Mouse (Mus musculus) lung, embryonic 16.5 days (tissue): ENCODE data around the gene Slc16a6. TPM values are rescaled to one million over a fixed set of nuclear protein-coding genes. Genes with fewer than 3 reads are reported as not detected.
A peak's percentile ranks its signal among the peaks of the same experiment; 100 is the strongest.

Experiments
- ATAC-seq: fragments of 200-750 bp; cut with Nextera tagmentation; 2 replicates; pipeline ENCODE4 v1.8.0; 2017; ENCODE audit warnings: low read depth, mild to moderate bottlenecking, moderate library complexity
- H3K27ac ChIP-seq: fragments of 300-500 bp; sonication (generic); 2 replicates; pipeline ENCODE4 v1.5.1; 2014; ENCODE audit warnings: mild to moderate bottlenecking, control low read depth, low read length
- H3K27me3 ChIP-seq: fragments of 300-500 bp; sonication (generic); 2 replicates; pipeline ENCODE4 v1.6.1; 2014; ENCODE audit warnings: low read depth, low read length, mixed read lengths; ENCODE audit not compliant: control insufficient read depth, insufficient read depth
- H3K36me3 ChIP-seq: fragments of 300-500 bp; sonication (generic); 2 replicates; pipeline ENCODE4 v1.6.1; 2014; ENCODE audit warnings: low read length; ENCODE audit not compliant: control insufficient read depth, insufficient read depth
- H3K4me1 ChIP-seq: fragments of 300-500 bp; sonication (generic); replicated peaks from 2 replicates; pipeline ENCODE4 v1.6.1; 2014; ENCODE audit warnings: low read length, mixed read lengths; ENCODE audit not compliant: control insufficient read depth, insufficient read depth
- H3K4me2 ChIP-seq: fragments of 300-500 bp; sonication (generic); 2 replicates; pipeline ENCODE4 v1.6.1; 2014; ENCODE audit warnings: low read depth, low read length, control low read depth
- H3K4me3 ChIP-seq: fragments of 300-500 bp; sonication (generic); 2 replicates; pipeline ENCODE4 v1.5.1; 2014; ENCODE audit warnings: mild to moderate bottlenecking, low read length, control low read depth
- H3K9ac ChIP-seq: fragments of 300-500 bp; sonication (generic); 2 replicates; pipeline ENCODE4 v1.6.1; 2014; ENCODE audit warnings: low read length, control low read depth
- H3K9me3 ChIP-seq: fragments of 300-500 bp; sonication (generic); 2 replicates; pipeline ENCODE4 v1.6.1; 2016; ENCODE audit warnings: low read length; ENCODE audit not compliant: control insufficient read depth
- WGBS: fragments of 180-500 bp; shearing (Covaris S2); extraction: QIAGEN DNeasy Blood & Tissue Kit; methylation state at CpG from one replicate; pipeline ENCODE4 v1.1.7; 2014; 5-methylcytosine and 5-hydroxymethylcytosine counted together
- microRNA-seq: library from miRNA; unstranded; fragments of <30 nt; microRNA quantifications from one replicate; pipeline ENCODE4, GENCODE M21; 2016
- polyA plus RNA-seq: library from polyadenylated mRNA; unstranded; fragments of >200 nt; fragmentation: Nextera tagmentation; extraction: Ambion mirVana; gene quantifications from 2 replicates; pipeline ENCODE4 v1.2.1, GENCODE M21; 2015

Slc16a6 gene
- polyA plus RNA-seq, 1 experiment from 2014 or later, result 4.0 TPM

- Histone ChIP-seq H3K4me2 (peak overlapping the region; percentile 34; the same call in 1 of the 2 replicates), H3K9ac (no peak overlapping the region), H3K4me3 (no peak overlapping the region), H3K27me3 (no peaks in the 10 kb centered on the region), H3K27ac (no peak overlapping the region), H3K9me3 (no peaks in the 10 kb centered on the region), H3K4me1 (peaks cover 7% of the 10 kb centered on the region), H3K36me3 (no peaks in the 10 kb centered on the region)
- peak; percentile 59 for ATAC-seq
- WGBS, result 24% methylated on average over 8 of the region's 8 CpGs
Measured at GRCm38 (mm10) chr11:109416709-109417420, 56.5 kb downstream of the Slc16a6 start.

GRCm38 (mm10) chr11:109414802-109415201 lies 58.6 kb downstream of the Slc16a6 start:
- no peak overlapping the region for H3K27ac ChIP-seq
- H3K27me3 ChIP-seq, result no peaks in the 10 kb centered on the region
- no peak overlapping the region for H3K4me2 ChIP-seq
- no peak overlapping the region for H3K4me3 ChIP-seq
- ATAC-seq, result no peak
- no peaks in the 10 kb centered on the region for H3K36me3 ChIP-seq
- H3K9me3 ChIP-seq, result no peaks in the 10 kb centered on the region
- H3K9ac ChIP-seq, result no peak overlapping the region
- 88% methylated on average over 5 of the region's 5 CpGs for WGBS
- H3K4me1 ChIP-seq, result peaks cover 7% of the 10 kb centered on the region

GRCm38 (mm10) chr11:109413617-109414016 lies 59.8 kb downstream of the Slc16a6 start, which contains the start of gene 9930022D16Rik:
Gene 9930022D16Rik (plus strand): TSS chr11:109413917.
- H3K4me1 ChIP-seq, result peaks cover 7% of the 10 kb centered on the region
- ATAC-seq, result no peak
- 78% methylated on average over 6 of the region's 6 CpGs for WGBS
- no peaks in the 10 kb centered on the region for H3K9me3 ChIP-seq
- no peak within 1 kb of the TSS for H3K9ac ChIP-seq
- H3K4me2 ChIP-seq, result no peak within 1 kb of the TSS
- no peaks in the 10 kb centered on the region for H3K36me3 ChIP-seq
- no peak within 1 kb of the TSS for H3K27ac ChIP-seq
- H3K4me3 ChIP-seq, result no peak within 1 kb of the TSS
- H3K27me3 ChIP-seq, result no peaks in the 10 kb centered on the region

GRCm38 (mm10) chr11:109410197-109410980 lies 63.0 kb downstream of the Slc16a6 start:
- Histone ChIP-seq H3K4me1 (peaks cover 1% of the 10 kb centered on the region; the same call in 1 of the 2 replicates), H3K27me3 (no peaks in the 10 kb centered on the region), H3K9me3 (no peaks in the 10 kb centered on the region), H3K4me3 (no peak overlapping the region), H3K4me2 (no peak overlapping the region), H3K27ac (no peak overlapping the region), H3K9ac (no peak overlapping the region), H3K36me3 (no peaks in the 10 kb centered on the region)
- ATAC-seq, result no peak
- 81% methylated on average over 15 of the region's 15 CpGs for WGBS

GRCm38 (mm10) chr11:109406431-109406830 lies 67.0 kb downstream of the Slc16a6 start:
- Histone ChIP-seq H3K4me2 (no peak overlapping the region), H3K27ac (no peak overlapping the region), H3K27me3 (no peaks in the 10 kb centered on the region), H3K4me1 (no peaks in the 10 kb centered on the region), H3K36me3 (no peaks in the 10 kb centered on the region), H3K9ac (no peak overlapping the region), H3K9me3 (no peaks in the 10 kb centered on the region), H3K4me3 (no peak overlapping the region)
- 84% methylated on average over 5 of the region's 5 CpGs for WGBS
- no peak for ATAC-seq

Small RNA genes within 50 kb of the gene (microRNA-seq; reads per million reads assigned to microRNA genes)
- not detected for gene Gm25540

Other genes with a start within 250 kb of the Slc16a6 start
- gene Rgs9, start 175.5 kb downstream of the Slc16a6 start, polyA plus RNA-seq, result 1.5 and 2.2 TPM in 2 replicates
- gene Gna13, start 110.8 kb downstream of the Slc16a6 start, polyA plus RNA-seq, result 28.3 and 28.9 TPM in 2 replicates
- not detected in 2 replicates for gene 9930022D16Rik, start 59.7 kb downstream of the Slc16a6 start, polyA plus RNA-seq
- gene Amz2, start 47.7 kb downstream of the Slc16a6 start, polyA plus RNA-seq, result 40.4 and 44.0 TPM in 2 replicates
- 4.0 and 4.7 TPM in 2 replicates for gene Arsg, start 224 bp downstream of the Slc16a6 start, polyA plus RNA-seq
- gene Wipi1, start 138.4 kb upstream of the Slc16a6 start, polyA plus RNA-seq, result 44.2 and 46.4 TPM in 2 replicates
- 393 and 407 TPM in 2 replicates for gene Prkar1a, start 175.8 kb upstream of the Slc16a6 start, polyA plus RNA-seq
- 3.3 and 3.4 TPM in 2 replicates for gene Fam20a, start 248.7 kb upstream of the Slc16a6 start, polyA plus RNA-seq